Mouse (Mus musculus) megakaryocyte, embryonic 14.5 days (primary cell): ENCODE measurements at regions not wholly inside any gene's neighbourhood (a gene's known extent, or its start where the extent isn't known, plus 50 kb on each side); places are given as distances from the start of the nearest gene placed in this dataset.
"Not testable (repeated sequence)": the region's sequence is repeated elsewhere in the genome, so short reads cannot be mapped to it uniquely, and the experiment has no call there.

Experiments used
- H3K27me3 ChIP-seq: replicated peaks from 2 replicates; pipeline ENCODE3; 2012; ENCODE audit warnings: inconsistent platforms
- H3K36me3 ChIP-seq: replicated peaks from 2 replicates; pipeline ENCODE3; 2012; ENCODE audit warnings: low read length, inconsistent platforms, mixed read lengths
- H3K4me1 ChIP-seq: 2 replicates; pipeline ENCODE4 v1.6.1; 2012; ENCODE audit warnings: inconsistent platforms
- H3K4me3 ChIP-seq: replicated peaks from 2 replicates; pipeline ENCODE3; 2012; ENCODE audit warnings: moderate library complexity, mild to moderate bottlenecking, inconsistent platforms
- H3K9me3 ChIP-seq: 2 replicates; pipeline ENCODE4 v1.6.1; 2012; ENCODE audit warnings: inconsistent platforms
- FLI1 ChIP-seq: IDR thresholded peaks from 2 replicates; pipeline ENCODE4 v1.6.1; 2012; ENCODE audit warnings: low read length, inconsistent platforms, mixed read lengths
- GATA1 ChIP-seq: IDR thresholded peaks from 3 replicates; pipeline ENCODE4 v1.6.1; 2012; ENCODE audit warnings: mixed read lengths, low read length, inconsistent platforms, borderline replicate concordance

- TF ChIP-seq FLI1 (no peak), GATA1 (no peak)
- H3K27me3 ChIP-seq, result peaks cover 5% of the 10 kb centered on the region
- H3K36me3 ChIP-seq, result no peaks in the 10 kb centered on the region
- no peaks in the 10 kb centered on the region for H3K9me3 ChIP-seq
- no peak overlapping the region for H3K4me3 ChIP-seq
- H3K4me1 ChIP-seq, result peaks cover 7% of the 10 kb centered on the region
Observed at GRCm38 (mm10) chr3:9107766-9108410, 502.0 kb downstream of the Zfp704 start.

DNA sequence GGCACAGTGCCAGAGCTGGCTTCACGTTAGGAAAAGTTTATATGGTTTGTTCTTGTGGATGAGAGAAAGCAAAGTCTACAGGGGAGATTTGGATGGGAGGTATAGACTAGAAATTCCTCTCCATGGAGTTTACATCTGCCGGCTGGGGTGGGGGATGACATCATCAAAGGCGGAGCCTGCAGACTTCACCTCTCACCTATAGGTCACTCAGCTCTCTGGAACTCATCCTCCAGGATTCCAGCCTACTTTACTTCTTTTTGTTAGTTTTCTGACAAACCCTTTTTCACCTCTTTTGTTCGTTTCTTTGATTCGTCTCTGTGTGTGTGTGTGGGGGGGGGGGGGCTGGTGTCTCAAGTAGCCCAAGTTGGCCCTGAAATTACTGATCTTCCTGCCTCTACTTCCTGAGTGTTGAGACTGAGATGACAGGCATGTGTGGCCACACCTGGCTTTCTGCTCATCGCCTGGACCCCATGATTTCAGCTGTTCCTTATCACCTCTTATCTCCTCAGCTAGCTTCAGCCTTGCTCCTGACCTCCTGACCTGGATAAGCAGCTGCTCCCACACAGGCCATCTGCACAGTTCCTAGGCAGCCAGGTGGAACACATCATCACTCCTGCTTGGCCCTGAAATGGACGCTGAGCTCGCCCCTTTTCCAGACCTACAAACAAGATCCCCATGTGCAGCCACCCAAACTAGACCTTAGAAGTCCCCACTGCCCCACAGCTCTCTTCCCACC is 504.5 kb downstream of the Zfp704 start:
- no peak overlapping the region for H3K4me3 ChIP-seq
- H3K36me3 ChIP-seq, result no peaks in the 10 kb centered on the region
- H3K9me3 ChIP-seq, result no peaks in the 10 kb centered on the region
- H3K27me3 ChIP-seq, result peaks cover 5% of the 10 kb centered on the region
- TF ChIP-seq GATA1, result no peak
- no peak for TF ChIP-seq FLI1
- peaks cover 7% of the 10 kb centered on the region for H3K4me1 ChIP-seq

- Histone ChIP-seq H3K9me3 (no peaks in the 10 kb centered on the region; the same call in 1 of the 2 replicates), H3K36me3 (no peaks in the 10 kb centered on the region), H3K27me3 (peaks cover 5% of the 10 kb centered on the region), H3K4me3 (no peak overlapping the region), H3K4me1 (peaks cover 7% of the 10 kb centered on the region)
- TF ChIP-seq FLI1 (no peak), GATA1 (no peak)
Observed at GRCm38 (mm10) chr3:9103456-9103855, 506.4 kb downstream of the Zfp704 start.

DNA sequence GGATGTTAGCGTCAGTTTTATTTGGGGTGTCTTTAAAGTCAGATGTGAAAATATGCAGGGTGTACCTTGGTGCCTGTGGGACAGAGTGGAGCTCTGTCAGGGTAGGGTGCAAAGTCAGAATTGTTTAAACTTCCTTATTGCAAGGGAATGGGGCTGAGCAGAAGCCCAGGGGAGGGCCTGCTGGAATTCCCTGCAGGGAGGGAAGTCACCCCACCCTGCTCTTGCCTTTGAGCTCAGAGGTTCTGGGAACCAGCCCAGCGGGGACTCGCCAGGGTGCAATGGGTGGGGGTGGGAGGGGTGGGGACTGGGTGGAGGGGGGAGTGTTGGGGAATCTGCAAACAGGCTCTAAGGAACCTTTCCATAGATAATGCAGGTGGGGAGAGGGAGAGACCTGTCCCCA is 508.6 kb downstream of the Zfp704 start:
- Histone ChIP-seq H3K4me1 (peaks cover 3% of the 10 kb centered on the region), H3K9me3 (no peaks in the 10 kb centered on the region; the same call in 1 of the 2 replicates), H3K27me3 (peaks cover 5% of the 10 kb centered on the region), H3K4me3 (no peak overlapping the region), H3K36me3 (no peaks in the 10 kb centered on the region)
- TF ChIP-seq GATA1 (no peak), FLI1 (no peak)

DNA sequence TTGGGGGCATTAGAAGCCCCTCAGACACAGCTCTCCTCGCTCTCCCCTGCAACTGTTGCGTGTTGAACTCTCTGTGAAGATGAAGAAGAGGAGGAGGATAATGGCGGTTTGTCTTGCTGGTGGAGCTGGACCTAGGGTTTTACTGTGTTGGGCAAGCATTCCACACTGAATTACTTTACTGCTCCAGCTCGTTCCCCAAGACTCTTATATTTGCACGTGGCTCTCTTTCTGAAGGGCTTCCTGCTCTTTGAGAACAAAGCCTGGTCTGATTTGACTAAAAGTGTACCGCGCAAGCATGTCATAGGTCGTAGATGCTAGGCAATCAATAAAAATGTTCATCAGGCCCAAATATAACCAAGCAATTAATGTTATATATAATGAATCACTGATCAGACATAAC is 509.1 kb downstream of the Zfp704 start:
- Histone ChIP-seq H3K36me3 (no peaks in the 10 kb centered on the region), H3K27me3 (peaks cover 5% of the 10 kb centered on the region), H3K9me3 (no peaks in the 10 kb centered on the region; the same call in 1 of the 2 replicates), H3K4me3 (no peak overlapping the region), H3K4me1 (no peaks in the 10 kb centered on the region; the same call in 1 of the 2 replicates)
- no peak for TF ChIP-seq GATA1
- TF ChIP-seq FLI1, result no peak

DNA sequence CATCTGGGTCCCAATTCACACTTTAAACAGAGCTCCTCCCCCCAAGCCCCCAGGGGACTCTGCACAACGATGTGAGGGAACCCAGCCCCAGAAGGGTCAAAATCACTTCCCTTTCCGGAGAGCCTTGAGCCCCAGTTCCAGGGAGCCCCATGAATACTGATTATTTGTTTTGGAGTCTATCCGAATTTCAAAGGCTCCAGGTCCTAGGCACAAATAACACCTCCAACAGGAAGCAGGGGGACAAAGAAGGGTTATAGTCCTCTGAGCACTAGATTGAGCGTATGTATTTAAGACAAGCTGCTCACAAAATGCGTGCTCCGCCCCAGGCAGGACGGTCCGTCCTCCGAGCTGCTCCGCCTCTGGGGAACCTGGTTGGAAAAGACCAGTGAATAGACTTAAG is 511.4 kb downstream of the Zfp704 start:
- no peak for TF ChIP-seq GATA1
- H3K9me3 ChIP-seq, result no peaks in the 10 kb centered on the region; the same call in 1 of the 2 replicates
- no peaks in the 10 kb centered on the region for H3K4me1 ChIP-seq
- peaks cover 2% of the 10 kb centered on the region for H3K27me3 ChIP-seq
- H3K4me3 ChIP-seq, result no peak overlapping the region
- H3K36me3 ChIP-seq, result no peaks in the 10 kb centered on the region

DNA sequence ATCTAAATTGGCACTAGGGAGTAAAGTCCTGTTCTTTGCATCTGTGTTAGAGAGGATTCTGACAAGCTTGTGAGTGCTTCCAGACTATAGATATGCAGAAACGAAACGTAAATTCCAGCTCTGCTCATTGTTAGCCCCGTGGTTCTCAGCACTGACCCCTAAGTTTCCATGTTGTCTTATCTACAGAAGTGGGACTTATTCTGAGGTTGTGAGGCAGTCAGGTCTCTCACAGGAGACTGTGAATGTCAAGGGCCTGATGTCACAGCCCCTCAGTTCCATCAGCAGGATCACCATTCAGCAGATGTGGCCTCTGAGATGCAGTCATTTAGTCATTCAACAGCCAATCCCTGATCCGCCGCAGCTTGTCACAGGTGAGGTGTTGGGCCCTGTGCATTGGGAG is 525.8 kb downstream of the Zfp704 start:
- Histone ChIP-seq H3K4me3 (no peak overlapping the region), H3K27me3 (peaks cover 7% of the 10 kb centered on the region), H3K9me3 (no peaks in the 10 kb centered on the region), H3K36me3 (no peaks in the 10 kb centered on the region), H3K4me1 (no peaks in the 10 kb centered on the region)
- TF ChIP-seq GATA1, result no peak
- no peak for TF ChIP-seq FLI1

GRCm38 (mm10) chr3:9082061-9082460 is 527.8 kb downstream of the Zfp704 start:
- TF ChIP-seq FLI1 (no peak), GATA1 (no peak)
- H3K27me3 ChIP-seq, result peaks cover 7% of the 10 kb centered on the region
- H3K4me3 ChIP-seq, result no peak overlapping the region
- H3K9me3 ChIP-seq, result no peaks in the 10 kb centered on the region
- H3K36me3 ChIP-seq, result no peaks in the 10 kb centered on the region
- H3K4me1 ChIP-seq, result no peaks in the 10 kb centered on the region

GRCm38 (mm10) chr3:9078201-9078600 is 531.7 kb downstream of the Zfp704 start:
- H3K4me3 ChIP-seq, result no peak overlapping the region
- H3K27me3 ChIP-seq, result peaks cover 6% of the 10 kb centered on the region
- no peak for TF ChIP-seq GATA1
- TF ChIP-seq FLI1, result no peak
- no peaks in the 10 kb centered on the region for H3K9me3 ChIP-seq
- H3K4me1 ChIP-seq, result no peaks in the 10 kb centered on the region
- no peaks in the 10 kb centered on the region for H3K36me3 ChIP-seq

DNA sequence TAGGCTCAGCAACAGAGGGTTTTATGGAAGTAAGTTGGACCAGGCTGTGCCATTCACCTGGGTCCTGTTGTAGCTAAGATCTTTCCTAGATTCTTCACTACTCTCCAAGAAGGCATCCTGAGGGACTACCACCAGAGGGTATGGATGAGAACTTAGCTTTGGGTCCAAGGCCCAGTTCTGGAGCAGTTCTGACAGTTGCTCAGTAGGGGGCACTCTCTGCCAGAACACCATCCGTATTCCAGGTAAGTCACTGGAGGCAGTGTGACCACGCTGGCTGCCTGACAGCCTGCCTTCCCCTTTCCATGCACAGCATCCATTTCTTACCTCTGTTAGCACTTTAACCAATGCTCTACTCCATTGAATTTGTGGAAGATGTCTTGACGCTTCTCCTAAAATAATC is 533.2 kb downstream of the Zfp704 start:
- Histone ChIP-seq H3K4me3 (no peak overlapping the region), H3K9me3 (no peaks in the 10 kb centered on the region), H3K27me3 (peaks cover 5% of the 10 kb centered on the region), H3K4me1 (no peaks in the 10 kb centered on the region), H3K36me3 (no peaks in the 10 kb centered on the region)
- TF ChIP-seq GATA1, result no peak
- no peak for TF ChIP-seq FLI1

- not testable (repeated sequence) for H3K36me3 ChIP-seq, H3K4me1 ChIP-seq, H3K9me3 ChIP-seq, H3K4me3 ChIP-seq, H3K27me3 ChIP-seq
Observed at GRCm38 (mm10) chr3:9072471-9072870, 537.4 kb downstream of the Zfp704 start.
